Mouse (Mus musculus): ENCODE results near the gene Gtf2i.

GRCm38 (mm10) chr5:134269751-134270150 lies 44.8 kb downstream of the Gtf2i start:
- TF ChIP-seq CTCF (IDR thresholded peaks at IDR 0.05; ENCODE audit: borderline replicate concordance, insufficient read depth, low read depth, low read length) = no peak
- TF ChIP-seq POLR2A (IDR thresholded peaks at IDR 0.05; ENCODE audit: borderline replicate concordance, insufficient read depth, low read length) = no peak

Data from cerebellum, adult 2 months (tissue).